Mouse (Mus musculus): ENCODE results near the gene Adam11. TPM values are rescaled to one million over a fixed set of nuclear protein-coding genes. Genes with fewer than 3 reads are reported as not detected.

The Adam11 gene
- polyA plus RNA-seq, 1 experiment from 2014 or later, result 0.78 TPM

DNA sequence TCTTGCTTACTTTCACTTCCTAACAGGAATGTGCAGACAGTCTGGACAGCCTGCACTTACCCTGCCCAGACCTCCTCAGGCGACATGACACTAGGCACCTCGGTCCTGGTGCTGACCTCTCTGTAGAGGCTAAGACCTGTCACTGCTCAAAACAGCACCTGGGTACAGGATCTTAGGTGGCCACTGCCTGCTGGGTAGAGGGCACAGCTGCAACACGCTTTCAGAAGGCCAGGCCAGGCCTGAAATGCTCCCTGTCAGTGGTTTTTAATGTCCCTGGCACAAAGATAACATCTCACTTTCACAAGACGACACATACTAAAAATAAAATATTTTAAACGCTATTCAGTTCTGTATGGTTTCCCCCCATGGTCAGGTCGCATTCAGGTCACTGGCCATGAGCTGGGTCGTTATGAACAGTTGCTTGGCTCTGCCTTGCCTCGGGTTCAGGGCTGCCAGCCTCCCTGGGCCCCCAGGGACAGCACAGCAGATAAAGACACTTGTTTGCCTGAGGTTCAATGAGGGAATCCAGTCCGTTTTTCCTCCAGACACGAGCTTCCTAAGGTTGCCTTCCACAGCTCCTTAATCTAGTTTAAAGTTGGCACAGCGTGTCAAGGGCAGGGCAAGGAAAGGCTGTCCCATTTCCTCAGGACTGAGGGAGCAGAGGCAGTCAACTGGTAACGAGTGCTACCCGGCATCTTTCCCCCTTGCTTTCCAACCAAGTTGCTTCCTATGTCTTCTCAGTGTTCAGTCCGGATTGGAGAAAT lies 30.6 kb downstream of the Adam11 start:
- Histone ChIP-seq H3K36me3 (ENCODE audit: insufficient read depth, low read length) (no peaks in the 10 kb centered on the region), H3K4me1 (ENCODE audit: insufficient read depth, low read depth, low read length) (0 out of 2 replicates have a peak, but pooled peaks cover 3% of the 10 kb centered on the region), H3K27ac (ENCODE audit: low read length) (no peak overlapping the region), H3K9ac (replicated peaks; ENCODE audit: low read depth) (no peak overlapping the region), H3K4me3 (ENCODE audit: low read depth, low read length) (no peak overlapping the region), H3K9me3 (ENCODE audit: low read length) (no peaks in the 10 kb centered on the region), H3K27me3 (replicated peaks; ENCODE audit: insufficient read depth, low read length) (no peaks in the 10 kb centered on the region), H3K4me2 (replicated peaks; ENCODE audit: low read depth, low read length) (no peak overlapping the region)
- TF ChIP-seq CTCF (IDR thresholded peaks at IDR 0.05), result no peak
- TF ChIP-seq EP300 (IDR thresholded peaks at IDR 0.05), result no peak
- WGBS, result 45% methylated on average over 14 of the region's 14 CpGs
- ATAC-seq (no peak), DNase-seq (ENCODE audit: low spot score) (no peak)

- DNase-seq (ENCODE audit: low spot score) (no peak), ATAC-seq (no peak)
- Histone ChIP-seq H3K4me1 (ENCODE audit: insufficient read depth, low read depth, low read length) (0 out of 2 replicates have a peak, but pooled peaks cover 3% of the 10 kb centered on the region), H3K4me2 (replicated peaks; ENCODE audit: low read depth, low read length) (no peak overlapping the region), H3K9ac (replicated peaks; ENCODE audit: low read depth) (no peak overlapping the region), H3K27ac (ENCODE audit: low read length) (no peak overlapping the region), H3K4me3 (ENCODE audit: low read depth, low read length) (no peak overlapping the region), H3K36me3 (ENCODE audit: insufficient read depth, low read length) (no peaks in the 10 kb centered on the region), H3K9me3 (ENCODE audit: low read length) (no peaks in the 10 kb centered on the region), H3K27me3 (replicated peaks; ENCODE audit: insufficient read depth, low read length) (no peaks in the 10 kb centered on the region)
- 59% methylated on average over 8 of the region's 8 CpGs for WGBS
- TF ChIP-seq CTCF (IDR thresholded peaks at IDR 0.05) (no peak), EP300 (IDR thresholded peaks at IDR 0.05) (no peak)
Observed at GRCm38 (mm10) chr11:102794157-102794556, 32.9 kb downstream of the Adam11 start.

- 73% methylated on average over 5 of the region's 5 CpGs for WGBS
- no peak overlapping the region for H3K27ac ChIP-seq (ENCODE audit: low read length)
- H3K27me3 ChIP-seq (replicated peaks; ENCODE audit: insufficient read depth, low read length), result no peaks in the 10 kb centered on the region
- H3K36me3 ChIP-seq (ENCODE audit: insufficient read depth, low read length), result peaks cover 4% of the 10 kb centered on the region
- H3K4me2 ChIP-seq (replicated peaks; ENCODE audit: low read depth, low read length), result no peak overlapping the region
- ATAC-seq (no peak), DNase-seq (ENCODE audit: low spot score) (no peak)
- no peak overlapping the region for H3K9ac ChIP-seq (replicated peaks; ENCODE audit: low read depth)
- no peak overlapping the region for H3K4me3 ChIP-seq (ENCODE audit: low read depth, low read length)
- no peaks in the 10 kb centered on the region for H3K4me1 ChIP-seq (ENCODE audit: insufficient read depth, low read depth, low read length)
- H3K9me3 ChIP-seq (ENCODE audit: low read length), result no peaks in the 10 kb centered on the region
- TF ChIP-seq EP300 (IDR thresholded peaks at IDR 0.05) (no peak), CTCF (IDR thresholded peaks at IDR 0.05) (no peak)
Observed at GRCm38 (mm10) chr11:102803453-102803852, 42.2 kb downstream of the Adam11 start.

DNA sequence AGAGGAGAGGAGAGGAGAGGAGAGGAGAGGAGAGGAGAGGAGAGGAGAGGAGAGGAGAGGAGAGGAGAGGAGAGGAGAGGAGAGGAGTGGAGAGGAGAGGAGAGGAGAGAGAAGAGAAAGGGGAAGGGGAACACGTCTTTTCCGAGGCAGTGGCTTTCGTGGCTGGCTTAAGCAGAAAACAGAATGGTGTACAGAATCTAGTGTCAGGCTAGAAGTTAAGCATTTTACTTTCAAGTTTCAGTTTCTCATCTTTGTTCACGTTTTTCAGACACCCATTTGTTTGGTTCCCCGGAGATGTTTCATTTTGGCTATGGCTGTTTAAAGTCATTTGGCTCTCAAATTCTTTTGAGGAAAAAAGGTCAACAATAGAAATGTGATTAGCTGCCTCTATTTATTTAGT lies 47.0 kb downstream of the Adam11 start:
- H3K27ac ChIP-seq (ENCODE audit: low read length), result no peak overlapping the region
- no peak overlapping the region for H3K4me3 ChIP-seq (ENCODE audit: low read depth, low read length)
- no peaks in the 10 kb centered on the region for H3K9me3 ChIP-seq (ENCODE audit: low read length)
- no peaks in the 10 kb centered on the region for H3K27me3 ChIP-seq (replicated peaks; ENCODE audit: insufficient read depth, low read length)
- H3K9ac ChIP-seq (replicated peaks; ENCODE audit: low read depth), result no peak overlapping the region
- 49% methylated on average over 5 of the region's 5 CpGs for WGBS
- TF ChIP-seq CTCF (IDR thresholded peaks at IDR 0.05) (no peak), EP300 (IDR thresholded peaks at IDR 0.05) (no peak)
- DNase-seq (ENCODE audit: low spot score) (no peak), ATAC-seq (no peak)
- no peaks in the 10 kb centered on the region for H3K36me3 ChIP-seq (ENCODE audit: insufficient read depth, low read length)
- peaks cover 5% of the 10 kb centered on the region; the same call in 1 of the 2 replicates for H3K4me1 ChIP-seq (ENCODE audit: insufficient read depth, low read depth, low read length)
- H3K4me2 ChIP-seq (replicated peaks; ENCODE audit: low read depth, low read length), result no peak overlapping the region

DNA sequence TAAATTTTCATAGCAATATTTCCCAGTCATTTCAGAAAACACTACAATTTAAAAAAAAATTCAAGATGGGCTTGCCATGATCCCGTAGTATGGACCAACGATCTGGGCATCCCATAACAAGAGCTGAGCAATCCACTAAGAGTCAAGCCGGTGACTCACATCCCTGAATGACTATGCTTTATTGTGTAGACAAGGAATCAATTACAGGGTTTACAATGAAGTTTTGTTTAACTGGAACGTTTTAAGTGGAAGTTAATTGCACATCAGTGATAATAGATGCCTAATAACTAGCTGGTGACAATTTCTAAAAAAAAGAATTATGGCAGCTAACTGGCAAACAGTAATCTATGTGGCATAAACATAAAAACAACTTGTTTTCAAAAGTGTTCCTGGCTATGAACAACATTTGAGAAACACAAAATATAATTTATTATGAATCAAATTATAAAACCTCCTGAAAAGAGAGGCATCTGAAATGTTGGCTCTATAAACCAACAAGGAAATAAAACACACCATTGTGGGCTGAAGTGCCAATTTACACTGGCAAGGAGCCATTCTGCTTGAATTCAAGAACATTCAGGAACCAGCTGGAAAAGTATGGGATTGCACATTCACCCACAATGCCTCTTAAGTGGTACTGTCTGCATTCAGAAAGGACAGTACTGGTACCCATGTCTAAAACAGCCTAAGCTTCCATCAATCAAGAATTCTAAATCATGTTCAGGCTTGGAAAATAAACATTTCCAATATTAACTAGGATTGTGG lies 49.7 kb downstream of the Adam11 start:
- WGBS, result 32% methylated on average over 4 of the region's 4 CpGs
- no peaks in the 10 kb centered on the region for H3K36me3 ChIP-seq (ENCODE audit: insufficient read depth, low read length)
- no peak for TF ChIP-seq CTCF (IDR thresholded peaks at IDR 0.05)
- no peak for TF ChIP-seq EP300 (IDR thresholded peaks at IDR 0.05)
- no peak for ATAC-seq
- H3K9ac ChIP-seq (replicated peaks; ENCODE audit: low read depth), result no peak overlapping the region
- no peak overlapping the region for H3K4me3 ChIP-seq (ENCODE audit: low read depth, low read length)
- H3K27ac ChIP-seq (ENCODE audit: low read length), result 0 out of 2 replicates have a peak overlapping the region, but pooled peaks have one; percentile 9
- DNase-seq (ENCODE audit: low spot score), result peak; percentile 75
- H3K27me3 ChIP-seq (replicated peaks; ENCODE audit: insufficient read depth, low read length), result no peaks in the 10 kb centered on the region
- H3K9me3 ChIP-seq (ENCODE audit: low read length), result no peaks in the 10 kb centered on the region
- peaks cover 5% of the 10 kb centered on the region; the same call in 1 of the 2 replicates for H3K4me1 ChIP-seq (ENCODE audit: insufficient read depth, low read depth, low read length)
- H3K4me2 ChIP-seq (replicated peaks; ENCODE audit: low read depth, low read length), result no peak overlapping the region

DNA sequence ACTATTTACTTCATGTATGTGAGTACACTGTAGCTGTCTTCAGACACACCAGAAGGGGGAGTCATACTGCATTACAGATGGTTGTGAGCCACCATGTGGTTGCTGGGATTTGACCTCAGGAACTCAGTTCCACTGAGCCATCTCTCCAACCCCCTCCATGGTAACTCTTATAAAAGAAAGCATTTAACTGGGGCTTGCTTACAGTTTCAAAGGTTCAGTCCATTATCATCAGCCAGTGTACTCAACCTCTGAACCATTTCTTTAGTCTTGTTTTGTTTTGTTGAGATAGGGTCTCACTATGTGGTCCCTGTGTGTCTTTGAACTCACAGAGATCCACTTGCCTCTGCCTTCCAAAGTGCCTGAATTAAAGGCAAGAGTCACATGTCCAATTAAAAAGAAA lies 53.6 kb downstream of the Adam11 start:
- H3K9me3 ChIP-seq (ENCODE audit: low read length), result no peaks in the 10 kb centered on the region
- TF ChIP-seq EP300 (IDR thresholded peaks at IDR 0.05) (no peak), CTCF (IDR thresholded peaks at IDR 0.05) (no peak; the same call in 1 of the 2 replicates)
- no peak overlapping the region for H3K27ac ChIP-seq (ENCODE audit: low read length)
- no peaks in the 10 kb centered on the region for H3K27me3 ChIP-seq (replicated peaks; ENCODE audit: insufficient read depth, low read length)
- DNase-seq (ENCODE audit: low spot score), result no peak
- no peak overlapping the region for H3K9ac ChIP-seq (replicated peaks; ENCODE audit: low read depth)
- H3K4me2 ChIP-seq (replicated peaks; ENCODE audit: low read depth, low read length), result no peak overlapping the region
- no peak overlapping the region for H3K4me3 ChIP-seq (ENCODE audit: low read depth, low read length)
- peaks cover 5% of the 10 kb centered on the region; the same call in 1 of the 2 replicates for H3K4me1 ChIP-seq (ENCODE audit: insufficient read depth, low read depth, low read length)
- no peaks in the 10 kb centered on the region for H3K36me3 ChIP-seq (ENCODE audit: insufficient read depth, low read length)
- no peak for ATAC-seq

Measured in lung, postnatal 0 days (tissue).